Mouse (Mus musculus) heart, embryonic 15.5 days (tissue): ENCODE measurements around the gene Fcrla. TPM values are rescaled to one million over a fixed set of nuclear protein-coding genes. Genes with fewer than 3 reads are reported as not detected.
A peak's percentile ranks its signal among the peaks of the same experiment; 100 is the strongest.
"Not testable (repeated sequence)": the region's sequence is repeated elsewhere in the genome, so short reads cannot be mapped to it uniquely, and the experiment has no call there.

Source experiments
- ATAC-seq: fragments of 200-750 bp; cut with Nextera tagmentation; replicated peaks from 2 replicates; pipeline ENCODE4 v1.8.0; 2017; ENCODE audit warnings: low read depth, moderate TSS enrichment; ENCODE audit not compliant: insufficient number of reproducible peaks, insufficient read depth, low FRiP score
- H3K27ac ChIP-seq: fragments of 300-500 bp; sonication (generic); 2 replicates; pipeline ENCODE4 v1.5.1; 2015; ENCODE audit warnings: mild to moderate bottlenecking, inconsistent platforms
- H3K27me3 ChIP-seq: fragments of 300-500 bp; sonication (generic); 2 replicates; pipeline ENCODE4 v1.6.1; 2015; ENCODE audit warnings: inconsistent platforms
- H3K36me3 ChIP-seq: fragments of 300-500 bp; sonication (generic); 2 replicates; pipeline ENCODE4 v1.6.1; 2015; ENCODE audit warnings: mild to moderate bottlenecking, inconsistent platforms
- H3K4me1 ChIP-seq: fragments of 300-500 bp; sonication (generic); replicated peaks from 2 replicates; pipeline ENCODE4 v1.6.1; 2015; ENCODE audit warnings: inconsistent platforms
- H3K4me2 ChIP-seq: fragments of 300-500 bp; sonication (generic); 2 replicates; pipeline ENCODE4 v1.6.1; 2015; ENCODE audit warnings: inconsistent platforms, mild to moderate bottlenecking, moderate library complexity
- H3K4me3 ChIP-seq: fragments of 300-500 bp; sonication (generic); 2 replicates; pipeline ENCODE4 v1.5.1; 2015; ENCODE audit warnings: mild to moderate bottlenecking, inconsistent platforms
- H3K9ac ChIP-seq: fragments of 300-500 bp; sonication (generic); 2 replicates; pipeline ENCODE4 v1.6.1; 2015; ENCODE audit warnings: mild to moderate bottlenecking, inconsistent platforms
- H3K9me3 ChIP-seq: fragments of 300-500 bp; sonication (generic); replicated peaks from 2 replicates; pipeline ENCODE4 v1.6.1; 2016; ENCODE audit warnings: inconsistent platforms
- WGBS: fragments of 180-500 bp; shearing (Covaris S2); methylation state at CpG from one replicate; pipeline ENCODE4 v1.1.7; 2015; ENCODE audit warnings: mixed read lengths; 5-methylcytosine and 5-hydroxymethylcytosine counted together
- polyA plus RNA-seq: library from polyadenylated mRNA; unstranded; fragments of >200 nt; fragmentation: Nextera tagmentation; extraction: Ambion mirVana; gene quantifications from 2 replicates; pipeline ENCODE4 v1.2.1, GENCODE M21; 2015

Gene Fcrla
- 0.09 and 0.22 TPM in 2 replicates for polyA plus RNA-seq

DNA sequence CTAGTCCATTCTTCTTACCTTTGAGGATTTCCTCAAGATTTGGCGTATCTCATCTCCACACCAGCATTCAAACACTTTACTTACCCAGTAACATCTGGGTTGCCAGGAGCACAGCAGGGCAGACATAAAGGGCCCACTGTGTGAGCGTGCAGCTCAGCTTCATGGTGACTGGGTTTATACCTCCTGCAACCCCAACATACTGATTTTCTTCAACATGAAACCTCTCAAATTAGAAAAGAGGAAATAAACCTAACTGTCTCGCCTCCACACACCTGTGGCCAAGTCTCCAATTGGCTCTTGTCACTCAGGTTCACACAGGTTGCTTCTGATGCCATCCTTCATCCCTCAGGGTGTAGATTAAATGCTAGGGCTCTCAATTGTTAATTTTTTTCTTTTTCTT lies at the start of gene Fcrla:
Gene Fcrla, minus strand, starts transcription at position 206 of the 400 bp plus-strand sequence.
- Histone ChIP-seq H3K36me3 (no peaks in the 10 kb centered on the region), H3K9ac (no peak within 1 kb of the TSS), H3K27ac (no peak within 1 kb of the TSS), H3K4me1 (no peaks in the 10 kb centered on the region), H3K4me3 (no peak within 1 kb of the TSS), H3K9me3 (no peaks in the 10 kb centered on the region), H3K27me3 (no peaks in the 10 kb centered on the region), H3K4me2 (no peak within 1 kb of the TSS)
- 84% methylated on average over 3 of the region's 3 CpGs for WGBS
- ATAC-seq = no peak

DNA sequence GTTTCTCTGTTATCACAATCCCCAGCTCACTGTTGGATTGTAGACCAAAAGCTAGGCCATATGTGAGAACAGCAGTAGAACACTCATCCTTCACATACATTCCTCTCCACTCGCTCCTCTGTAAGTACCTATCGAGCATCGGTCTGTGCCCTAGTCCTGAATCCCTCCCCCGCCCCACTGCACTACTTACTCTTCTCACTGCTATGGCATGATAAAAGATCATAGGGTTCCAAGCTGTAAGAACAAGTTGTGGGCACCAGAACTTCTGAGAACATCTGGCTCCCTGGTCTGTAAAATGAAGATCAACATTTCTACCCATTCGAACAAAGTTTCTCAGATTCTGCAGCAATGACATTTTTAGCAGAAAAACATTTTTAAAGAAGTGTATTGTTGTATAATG lies 49.1 kb upstream of the Fcrla start, which contains the start of gene Fcgr2b:
Gene Fcgr2b, minus strand, starts transcription at position 101 of the 400 bp plus-strand sequence.
- no peak within 1 kb of the TSS for H3K4me3 ChIP-seq
- ATAC-seq = no peak
- no peaks in the 10 kb centered on the region for H3K36me3 ChIP-seq
- H3K9me3 ChIP-seq = no peaks in the 10 kb centered on the region
- WGBS = 83% methylated on average over 5 of the region's 5 CpGs
- H3K27me3 ChIP-seq = no peaks in the 10 kb centered on the region
- H3K4me1 ChIP-seq = no peaks in the 10 kb centered on the region
- H3K27ac ChIP-seq = no peak within 1 kb of the TSS
- H3K9ac ChIP-seq = no peak within 1 kb of the TSS
- no peak within 1 kb of the TSS for H3K4me2 ChIP-seq

DNA sequence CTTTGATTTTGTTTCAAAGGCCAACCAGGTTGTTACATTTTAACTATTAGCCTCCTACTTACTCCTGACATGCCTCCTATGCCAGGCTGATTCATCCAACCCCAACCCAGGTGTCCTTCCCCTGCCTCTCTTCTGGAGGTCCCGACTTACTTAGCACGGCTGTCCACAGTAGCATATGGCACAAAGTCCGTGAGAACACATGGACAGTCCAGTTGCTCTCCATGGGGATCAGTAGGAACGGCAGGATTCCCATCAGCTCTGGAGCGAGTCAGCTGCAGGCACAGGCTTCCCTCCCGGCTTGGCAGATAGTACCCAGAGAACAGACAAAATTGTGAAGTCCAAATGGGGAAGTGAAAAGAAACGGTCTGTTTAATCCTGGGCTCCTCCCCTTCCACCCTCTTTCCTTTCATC lies 48.4 kb upstream of the Fcrla start:
- Histone ChIP-seq H3K27me3 (no peaks in the 10 kb centered on the region), H3K9me3 (no peaks in the 10 kb centered on the region), H3K4me3 (no peak overlapping the region), H3K36me3 (no peaks in the 10 kb centered on the region), H3K9ac (no peak overlapping the region), H3K4me1 (no peaks in the 10 kb centered on the region), H3K4me2 (no peak overlapping the region), H3K27ac (no peak overlapping the region)
- no peak for ATAC-seq
- WGBS = 56% methylated on average over 7 of the region's 7 CpGs

DNA sequence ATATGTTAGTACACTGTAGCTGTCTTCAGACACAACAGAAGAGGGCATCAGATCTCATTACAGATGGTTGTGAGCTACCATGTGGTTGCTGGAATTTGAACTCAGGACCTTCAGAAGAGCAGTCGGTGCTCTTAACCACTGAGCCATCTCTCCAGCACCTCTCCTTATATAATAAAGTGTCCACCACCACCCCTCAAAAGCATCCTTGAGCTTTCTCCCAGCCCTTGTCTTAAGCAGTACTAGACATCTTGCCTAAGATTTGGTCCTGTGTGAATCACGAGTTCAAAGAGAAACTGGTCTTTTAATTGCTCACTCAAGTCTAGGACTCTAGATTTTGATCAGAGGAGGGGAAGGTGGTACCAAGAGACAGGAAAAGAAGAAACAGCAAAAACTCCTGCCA lies 48.0 kb upstream of the Fcrla start:
- H3K4me3 ChIP-seq, ATAC-seq, H3K4me1 ChIP-seq, H3K36me3 ChIP-seq, H3K27ac ChIP-seq, H3K4me2 ChIP-seq, H3K9ac ChIP-seq, H3K27me3 ChIP-seq, H3K9me3 ChIP-seq: not testable (repeated sequence)
- 79% methylated on average over 2 of the region's 2 CpGs for WGBS

DNA sequence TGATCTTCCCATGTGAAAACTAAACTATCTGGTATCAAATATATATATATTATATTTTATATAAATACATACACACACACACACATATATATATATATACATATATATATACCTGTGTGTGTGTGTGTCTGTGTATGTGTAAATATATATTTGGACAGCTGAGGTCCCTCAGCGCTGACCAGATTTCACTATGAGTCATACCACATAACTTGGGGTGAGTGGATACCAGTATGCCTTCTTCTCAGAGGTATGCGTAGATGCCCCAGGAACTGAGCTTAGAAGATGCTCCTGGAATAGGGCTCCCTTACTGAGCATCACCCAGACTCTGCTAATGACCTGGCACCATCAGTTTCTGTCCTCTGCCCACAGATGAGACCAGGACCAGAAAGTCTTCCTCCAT lies 47.4 kb upstream of the Fcrla start:
- Histone ChIP-seq H3K9me3 (no peaks in the 10 kb centered on the region), H3K4me2 (no peak overlapping the region), H3K36me3 (no peaks in the 10 kb centered on the region), H3K4me1 (no peaks in the 10 kb centered on the region), H3K9ac (no peak overlapping the region), H3K27me3 (no peaks in the 10 kb centered on the region), H3K27ac (no peak overlapping the region), H3K4me3 (no peak overlapping the region)
- 93% methylated on average over 2 of the region's 2 CpGs for whole genome bisulfite sequencing
- ATAC-seq = no peak

DNA sequence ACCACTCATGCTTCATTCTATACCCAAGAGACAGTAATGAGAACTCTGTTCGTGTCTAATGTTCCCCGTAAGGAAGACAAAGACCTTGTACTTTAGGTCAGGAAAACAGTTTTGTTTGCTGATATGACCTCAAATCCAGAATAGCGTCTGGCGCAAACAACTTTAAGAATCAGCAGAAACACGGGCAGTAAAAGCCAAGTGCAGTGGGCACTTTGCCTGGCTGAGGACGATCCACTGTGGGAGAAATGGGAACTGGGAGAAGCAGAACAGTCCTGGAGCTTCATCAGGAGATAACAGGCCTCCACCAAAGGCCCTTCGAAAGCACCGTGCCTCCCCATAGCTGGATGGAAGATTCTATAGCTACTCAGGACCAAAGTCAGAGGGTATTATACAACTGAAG lies 46.8 kb upstream of the Fcrla start:
- no peaks in the 10 kb centered on the region for H3K36me3 ChIP-seq

DNA sequence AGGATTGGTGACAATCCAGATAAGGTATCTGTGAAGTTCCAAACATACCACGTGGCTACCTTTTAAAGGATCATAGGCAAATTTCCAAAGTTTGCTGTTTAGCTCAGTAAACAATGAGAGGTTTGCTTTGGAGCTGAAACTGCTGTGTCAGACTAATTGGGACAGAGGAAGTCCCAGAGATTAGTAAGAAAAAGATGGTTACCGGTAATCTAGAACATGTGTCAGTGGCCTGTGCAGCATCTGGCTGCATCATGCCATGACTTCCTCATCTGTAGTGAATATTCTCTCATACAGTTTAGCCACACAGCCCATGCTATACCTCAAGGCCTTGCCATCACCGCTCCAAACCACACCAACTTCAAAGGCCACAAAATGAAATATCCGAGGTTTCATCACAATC lies 45.6 kb upstream of the Fcrla start:
- H3K4me2 ChIP-seq = no peak overlapping the region

More for the DNA sequence above, 46.8 kb upstream of the Fcrla start:
- Histone ChIP-seq H3K4me3 (no peak overlapping the region), H3K4me1 (no peaks in the 10 kb centered on the region), H3K9ac (no peak overlapping the region), H3K27ac (no peak overlapping the region), H3K27me3 (no peaks in the 10 kb centered on the region), H3K9me3 (no peaks in the 10 kb centered on the region), H3K4me2 (no peak overlapping the region)
- ATAC-seq = no peak
- 77% methylated on average over 8 of the region's 8 CpGs for WGBS

DNA sequence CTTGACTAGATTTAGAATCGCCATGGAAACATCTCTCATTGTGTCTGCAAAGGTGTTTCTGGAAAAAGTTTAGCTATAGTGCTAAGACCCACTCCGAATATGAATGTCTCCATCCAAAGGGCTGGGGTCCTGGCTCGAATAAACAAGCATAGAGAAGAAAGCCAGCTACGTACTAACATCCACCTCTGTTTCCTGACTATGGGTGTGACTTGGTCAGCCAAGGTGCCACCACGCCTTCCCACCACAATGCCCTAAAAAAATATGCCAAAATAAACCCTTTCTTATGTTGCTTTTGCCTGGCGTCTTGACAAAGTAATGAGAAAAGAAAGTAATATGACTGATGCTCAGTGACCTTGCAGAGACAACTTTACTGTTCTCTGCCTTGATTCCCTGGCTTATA lies 45.1 kb upstream of the Fcrla start:
- H3K4me1 ChIP-seq = no peaks in the 10 kb centered on the region
- 73% methylated on average over 6 of the region's 6 CpGs for WGBS
- no peak overlapping the region for H3K4me3 ChIP-seq
- no peaks in the 10 kb centered on the region for H3K36me3 ChIP-seq
- no peaks in the 10 kb centered on the region for H3K9me3 ChIP-seq
- H3K27ac ChIP-seq = no peak overlapping the region
- H3K4me2 ChIP-seq = no peak overlapping the region
- no peak overlapping the region for H3K9ac ChIP-seq
- ATAC-seq = no peak
- H3K27me3 ChIP-seq = no peaks in the 10 kb centered on the region

More for the DNA sequence above, 45.6 kb upstream of the Fcrla start:
- Histone ChIP-seq H3K9me3 (no peaks in the 10 kb centered on the region), H3K27me3 (no peaks in the 10 kb centered on the region), H3K4me3 (no peak overlapping the region), H3K4me1 (no peaks in the 10 kb centered on the region), H3K36me3 (no peaks in the 10 kb centered on the region), H3K9ac (no peak overlapping the region), H3K27ac (no peak overlapping the region)
- WGBS = 66% methylated on average over 4 of the region's 4 CpGs
- no peak for ATAC-seq

DNA sequence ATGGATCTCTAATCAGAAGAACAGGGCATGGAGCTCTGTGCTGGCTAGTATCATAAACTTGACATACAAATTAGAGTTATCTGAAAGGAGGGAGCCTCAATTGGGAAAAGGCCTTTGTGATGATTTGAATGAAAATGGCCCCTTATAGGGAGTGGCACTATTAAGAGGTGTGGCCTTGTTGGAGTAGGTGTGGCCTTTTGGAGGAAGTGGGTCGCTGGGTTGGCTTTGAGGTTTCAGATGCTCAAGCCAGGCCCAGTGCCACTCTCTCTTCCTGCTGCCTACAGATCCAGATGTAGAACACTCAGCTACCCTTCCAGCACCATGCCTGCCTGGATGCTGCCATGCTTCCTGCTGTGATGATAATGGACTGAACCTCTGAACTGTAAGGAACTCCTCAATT lies 41.2 kb upstream of the Fcrla start:
- Histone ChIP-seq H3K4me2 (no peak overlapping the region), H3K4me1 (no peaks in the 10 kb centered on the region), H3K9ac (no peak overlapping the region), H3K27me3 (no peaks in the 10 kb centered on the region), H3K27ac (no peak overlapping the region), H3K9me3 (no peaks in the 10 kb centered on the region), H3K4me3 (no peak overlapping the region), H3K36me3 (no peaks in the 10 kb centered on the region)
- no peak for ATAC-seq
- WGBS = 65% methylated on average over 1 of the region's 1 CpGs

DNA sequence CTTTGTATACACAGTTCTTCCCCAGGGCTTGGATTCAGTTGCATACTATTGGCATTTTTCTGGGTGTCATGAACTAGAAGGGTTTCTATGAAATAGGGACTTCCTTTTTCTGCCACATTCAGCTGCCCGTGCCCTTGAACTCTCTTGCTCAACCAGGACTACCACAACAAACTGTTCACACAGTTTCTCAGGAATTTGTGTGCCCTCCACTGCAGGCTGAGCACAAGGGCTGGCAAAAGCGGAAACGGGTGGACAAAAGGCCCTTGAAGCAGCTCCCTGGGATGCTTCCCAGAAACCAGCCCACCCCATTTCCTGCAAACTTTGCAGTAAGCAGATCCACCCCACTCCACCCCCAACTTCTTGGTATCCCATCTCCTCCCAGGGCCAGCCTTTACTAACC lies 40.2 kb upstream of the Fcrla start:
- H3K9ac ChIP-seq = no peak overlapping the region
- no peaks in the 10 kb centered on the region for H3K36me3 ChIP-seq
- no peak overlapping the region for H3K4me3 ChIP-seq
- no peaks in the 10 kb centered on the region for H3K27me3 ChIP-seq
- H3K27ac ChIP-seq = no peak overlapping the region
- no peak overlapping the region for H3K4me2 ChIP-seq
- WGBS = 63% methylated on average over 3 of the region's 3 CpGs
- peaks cover 10% of the 10 kb centered on the region for H3K4me1 ChIP-seq
- no peaks in the 10 kb centered on the region for H3K9me3 ChIP-seq
- ATAC-seq = no peak

DNA sequence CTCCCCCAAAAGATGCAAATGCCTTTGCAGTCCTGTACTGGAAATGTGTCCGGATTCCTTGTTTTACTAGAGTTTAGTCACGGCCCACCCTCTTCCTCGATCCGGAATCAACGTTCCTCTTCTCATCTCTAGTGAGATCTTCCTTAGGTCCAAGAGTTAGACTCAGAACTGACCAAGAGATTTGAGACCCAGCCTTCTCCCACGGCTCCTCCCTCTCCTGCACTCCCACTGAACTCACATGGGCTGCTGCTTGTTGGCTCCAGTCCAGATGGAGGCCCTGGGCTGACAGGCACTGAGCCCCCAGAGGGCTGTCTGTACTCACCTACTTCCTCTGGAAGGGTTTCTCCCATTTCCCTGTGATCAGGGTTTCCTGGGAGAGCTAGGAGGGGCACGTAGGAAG lies 35.7 kb upstream of the Fcrla start:
- H3K27ac ChIP-seq = peak overlapping the region; percentile 76
- no peak overlapping the region for H3K4me3 ChIP-seq
- no peak overlapping the region for H3K9ac ChIP-seq
- H3K36me3 ChIP-seq = no peaks in the 10 kb centered on the region
- H3K4me1 ChIP-seq = peaks cover 26% of the 10 kb centered on the region
- no peaks in the 10 kb centered on the region for H3K9me3 ChIP-seq
- 0 out of 2 replicates have a peak overlapping the region, but pooled peaks have one; percentile 4 for H3K4me2 ChIP-seq
- peak; percentile 63; the same call in 1 of the 2 replicates for ATAC-seq
- WGBS = 48% methylated on average over 7 of the region's 7 CpGs
- H3K27me3 ChIP-seq = no peaks in the 10 kb centered on the region

DNA sequence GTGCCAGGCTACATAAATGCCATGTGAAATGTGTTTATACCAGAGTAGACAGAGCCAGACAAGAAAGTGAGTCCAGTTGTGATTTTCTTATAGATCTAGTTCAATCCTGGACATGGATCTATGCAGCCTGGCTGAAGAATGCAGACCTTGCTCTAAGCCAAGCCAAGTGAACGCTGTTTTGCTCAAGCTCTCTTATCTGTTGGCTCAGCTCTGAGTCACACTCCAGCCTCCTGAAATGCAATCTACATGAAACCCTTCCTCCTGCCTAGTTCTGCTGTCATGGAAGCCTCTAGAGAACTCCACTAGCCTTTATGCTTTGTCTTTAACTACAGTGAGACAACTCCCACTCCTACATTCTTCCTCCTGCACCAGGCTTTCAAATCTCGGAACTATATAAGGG lies 34.9 kb upstream of the Fcrla start:
- H3K4me2 ChIP-seq = peak overlapping the region; percentile 6; the same call in 1 of the 2 replicates
- ATAC-seq = peak; percentile 63; the same call in 1 of the 2 replicates
- WGBS = 17% methylated on average over 2 of the region's 2 CpGs

More for the DNA sequence above, 34.9 kb upstream of the Fcrla start:
- H3K36me3 ChIP-seq = no peaks in the 10 kb centered on the region
- peak overlapping the region; percentile 76 for H3K27ac ChIP-seq
- no peak overlapping the region for H3K4me3 ChIP-seq
- H3K27me3 ChIP-seq = no peaks in the 10 kb centered on the region
- no peaks in the 10 kb centered on the region for H3K9me3 ChIP-seq
- H3K4me1 ChIP-seq = peaks cover 26% of the 10 kb centered on the region
- no peak overlapping the region for H3K9ac ChIP-seq
